Mouse (Mus musculus) limb, embryonic 11.5 days (tissue): ENCODE measurements at regions not wholly inside any gene's neighbourhood (a gene's known extent, or its start where the extent isn't known, plus 50 kb on each side); places are given as distances from the start of the nearest gene placed in this dataset.

ENCODE experiments used
- ATAC-seq: fragments of 200-750 bp; cut with Nextera tagmentation; 2 replicates; pipeline ENCODE4 v1.8.0; 2017; ENCODE audit warnings: low read depth; ENCODE audit not compliant: insufficient number of reproducible peaks, low FRiP score, low TSS enrichment
- DNase-seq: peaks from one replicate; pipeline ENCODE4 v3.0.0-alpha.2; 2015; ENCODE audit warnings: low spot score
- H3K27ac ChIP-seq: fragments of 300-500 bp; sonication (generic); replicated peaks from 2 replicates; pipeline ENCODE4 v1.5.1; 2014; ENCODE audit warnings: low read depth, mild to moderate bottlenecking, low read length
- H3K27me3 ChIP-seq: fragments of 300-500 bp; sonication (generic); 2 replicates; pipeline ENCODE4 v1.6.1; 2014; ENCODE audit warnings: mild to moderate bottlenecking, low read length, mixed read lengths; ENCODE audit not compliant: control insufficient read depth, insufficient read depth
- H3K36me3 ChIP-seq: fragments of 300-500 bp; sonication (generic); 2 replicates; pipeline ENCODE4 v1.6.1; 2014; ENCODE audit warnings: mild to moderate bottlenecking, low read length, moderate library complexity, mixed read lengths; ENCODE audit not compliant: control insufficient read depth, insufficient read depth
- H3K4me1 ChIP-seq: fragments of 300-500 bp; sonication (generic); 2 replicates; pipeline ENCODE4 v1.6.1; 2014; ENCODE audit warnings: low read length, mixed read lengths; ENCODE audit not compliant: control insufficient read depth, insufficient read depth
- H3K4me2 ChIP-seq: fragments of 300-500 bp; sonication (generic); 2 replicates; pipeline ENCODE4 v1.6.1; 2014; ENCODE audit warnings: low read depth, mild to moderate bottlenecking, moderate library complexity; ENCODE audit not compliant: severe bottlenecking
- H3K4me3 ChIP-seq: fragments of 300-500 bp; sonication (generic); 2 replicates; pipeline ENCODE4 v1.5.1; 2014; ENCODE audit warnings: low read depth, low read length
- H3K9ac ChIP-seq: fragments of 300-500 bp; sonication (generic); 2 replicates; pipeline ENCODE4 v1.6.1; 2014; ENCODE audit warnings: mild to moderate bottlenecking, low read length
- H3K9me3 ChIP-seq: fragments of 300-500 bp; sonication (generic); 2 replicates; pipeline ENCODE4 v1.6.1; 2016; ENCODE audit warnings: low read length; ENCODE audit not compliant: control insufficient read depth
- WGBS: fragments of 180-500 bp; shearing (Covaris S2); extraction: QIAGEN DNeasy Blood & Tissue Kit; methylation state at CpG from one replicate; pipeline ENCODE4 v1.1.7; 2014; 5-methylcytosine and 5-hydroxymethylcytosine counted together

DNA sequence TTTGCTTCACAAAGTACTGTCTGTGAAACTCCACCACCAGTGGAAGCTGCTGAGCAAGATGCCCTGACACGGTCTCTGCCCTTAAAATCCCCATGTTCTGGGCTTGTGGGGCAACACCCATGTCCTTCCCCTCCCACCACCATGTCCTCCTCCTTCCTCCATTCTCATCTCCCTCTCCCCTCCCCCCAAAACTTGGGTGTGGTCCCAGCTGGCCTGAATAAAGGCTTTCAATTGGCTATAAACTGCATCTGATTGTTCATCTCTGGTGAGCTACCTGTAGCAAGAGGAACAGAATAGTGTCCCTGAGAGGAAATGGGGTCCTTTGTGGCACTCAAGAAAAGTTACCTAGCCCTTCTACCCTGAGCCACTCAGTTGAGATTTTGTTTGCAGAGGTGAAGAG lies 91.8 kb downstream of the Slc16a9 start:
- Histone ChIP-seq H3K4me3 (no peak overlapping the region), H3K27ac (no peak overlapping the region), H3K9ac (no peak overlapping the region), H3K27me3 (no peaks in the 10 kb centered on the region), H3K4me2 (no peak overlapping the region), H3K36me3 (no peaks in the 10 kb centered on the region), H3K4me1 (no peaks in the 10 kb centered on the region), H3K9me3 (0 out of 2 replicates have a peak, but pooled peaks cover 3% of the 10 kb centered on the region)
- DNase-seq, result no peak
- WGBS, result 72% methylated on average over 1 of the region's 1 CpGs
- no peak for ATAC-seq

DNA sequence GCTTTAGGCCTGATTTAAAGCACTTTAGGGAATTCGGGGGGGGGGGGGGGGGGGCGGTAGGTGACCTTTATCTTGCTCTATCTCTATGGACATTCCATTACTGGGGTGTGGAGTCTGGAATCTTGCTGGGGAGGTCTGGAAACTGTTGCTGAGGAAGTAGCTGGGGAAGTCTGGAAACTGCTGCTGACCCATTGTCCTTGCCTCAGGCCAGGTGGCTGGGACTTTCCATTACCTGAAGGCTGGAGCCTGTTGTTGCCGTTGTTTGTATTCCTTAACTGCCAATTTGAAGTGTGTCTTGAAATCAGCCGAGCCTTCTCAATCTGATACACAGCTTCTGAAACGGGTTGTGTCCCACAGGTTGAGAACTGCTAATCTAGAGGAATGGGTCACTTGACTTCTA lies 80.9 kb upstream of the Fam13c start:
- Histone ChIP-seq H3K4me2 (no peak overlapping the region), H3K36me3 (no peaks in the 10 kb centered on the region), H3K9ac (no peak overlapping the region), H3K9me3 (no peaks in the 10 kb centered on the region), H3K27ac (no peak overlapping the region), H3K4me3 (no peak overlapping the region), H3K27me3 (no peaks in the 10 kb centered on the region), H3K4me1 (no peaks in the 10 kb centered on the region)
- ATAC-seq (no peak), DNase-seq (no peak)
- WGBS, result 73% methylated on average over 5 of the region's 5 CpGs

DNA sequence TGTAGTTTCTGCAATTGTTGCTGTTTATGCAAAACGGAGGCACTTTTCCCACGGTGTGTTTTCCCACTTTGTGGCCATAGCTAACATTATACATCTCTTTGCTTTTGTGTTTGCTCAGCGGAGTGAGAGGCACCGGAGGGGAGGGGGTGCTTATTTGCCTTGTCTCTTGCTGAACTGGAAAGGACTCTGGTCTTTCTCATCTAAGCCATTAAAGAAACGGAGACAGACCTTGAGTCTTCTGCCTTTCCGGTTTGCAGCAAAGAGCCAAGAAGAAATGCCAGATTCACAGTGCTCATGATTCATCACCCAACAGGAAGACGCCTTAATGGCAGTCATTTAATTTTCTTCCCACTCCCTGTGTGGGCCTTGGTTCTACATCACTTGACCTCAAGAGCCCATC lies 80.4 kb upstream of the Fam13c start:
- DNase-seq (no peak), ATAC-seq (no peak)
- 78% methylated on average over 7 of the region's 7 CpGs for WGBS
- Histone ChIP-seq H3K4me3 (no peak overlapping the region), H3K36me3 (no peaks in the 10 kb centered on the region), H3K9me3 (no peaks in the 10 kb centered on the region), H3K4me1 (no peaks in the 10 kb centered on the region), H3K9ac (no peak overlapping the region), H3K4me2 (no peak overlapping the region), H3K27me3 (no peaks in the 10 kb centered on the region), H3K27ac (no peak overlapping the region)

DNA sequence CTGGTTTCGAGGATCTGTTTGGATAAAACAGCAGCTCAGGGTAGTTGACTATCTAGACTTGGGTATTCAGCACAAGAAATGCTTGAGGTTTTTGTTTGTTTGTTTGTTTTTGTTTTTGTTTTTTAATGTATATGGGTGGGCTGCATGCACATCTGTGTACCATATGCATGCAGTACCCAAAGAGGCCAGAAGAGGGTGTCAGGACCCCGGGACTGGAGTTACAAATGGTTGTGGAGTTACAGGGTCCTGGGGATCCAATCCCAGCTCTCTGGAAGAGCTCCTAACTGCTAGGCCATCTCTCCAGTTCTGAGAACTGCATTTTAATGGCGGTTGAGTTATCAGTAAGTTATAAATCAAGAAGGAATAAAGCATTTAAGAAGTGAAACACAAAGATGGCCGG lies 77.2 kb upstream of the Fam13c start:
- Histone ChIP-seq H3K36me3 (no peaks in the 10 kb centered on the region), H3K9me3 (no peaks in the 10 kb centered on the region), H3K4me2 (no peak overlapping the region), H3K4me1 (no peaks in the 10 kb centered on the region), H3K27ac (no peak overlapping the region), H3K9ac (no peak overlapping the region), H3K27me3 (no peaks in the 10 kb centered on the region), H3K4me3 (no peak overlapping the region)
- 77% methylated on average over 4 of the region's 4 CpGs for WGBS
- no peak for ATAC-seq
- peak; percentile 59 for DNase-seq

DNA sequence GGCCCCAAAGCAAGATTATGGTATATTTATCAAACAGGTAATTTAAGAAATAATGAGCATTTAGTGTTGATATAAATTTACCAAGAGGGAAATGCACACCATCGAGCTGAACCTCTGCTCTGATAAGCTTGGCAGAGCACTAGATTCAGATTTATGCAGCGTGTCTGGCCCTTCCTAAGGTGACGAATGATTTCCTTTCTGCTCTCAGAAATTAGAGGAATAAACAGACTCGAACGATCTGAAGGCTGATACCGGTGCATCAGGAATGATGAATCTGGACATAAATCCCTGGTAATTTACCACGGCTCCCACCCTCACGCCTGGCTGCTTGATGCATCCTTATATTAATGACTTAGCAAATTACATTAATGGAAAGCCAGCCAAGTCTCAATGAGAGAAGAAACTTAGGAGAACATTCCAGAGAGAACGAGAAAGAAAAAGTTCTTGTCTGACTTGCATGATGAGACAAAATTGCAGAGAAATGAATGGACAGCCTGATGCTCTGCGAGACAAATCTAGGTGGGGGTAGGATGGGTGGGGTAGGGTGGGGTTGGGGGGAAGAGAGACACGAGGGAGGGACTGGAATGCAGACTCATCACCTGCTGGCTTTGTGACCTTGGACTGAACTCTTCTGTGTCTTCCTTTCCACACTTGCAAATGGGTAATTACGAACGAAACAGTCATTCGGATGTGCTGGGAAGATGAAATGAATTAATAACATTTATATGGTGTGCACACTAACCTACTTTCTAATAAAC lies 75.9 kb upstream of the Fam13c start:
- DNase-seq (no peak), ATAC-seq (no peak)
- no peak overlapping the region for H3K4me3 ChIP-seq
- no peaks in the 10 kb centered on the region for H3K4me1 ChIP-seq
- H3K9me3 ChIP-seq, result no peaks in the 10 kb centered on the region
- H3K27me3 ChIP-seq, result no peaks in the 10 kb centered on the region
- 56% methylated on average over 14 of the region's 14 CpGs for WGBS
- no peaks in the 10 kb centered on the region for H3K36me3 ChIP-seq
- H3K9ac ChIP-seq, result no peak overlapping the region
- no peak overlapping the region for H3K27ac ChIP-seq
- H3K4me2 ChIP-seq, result no peak overlapping the region

DNA sequence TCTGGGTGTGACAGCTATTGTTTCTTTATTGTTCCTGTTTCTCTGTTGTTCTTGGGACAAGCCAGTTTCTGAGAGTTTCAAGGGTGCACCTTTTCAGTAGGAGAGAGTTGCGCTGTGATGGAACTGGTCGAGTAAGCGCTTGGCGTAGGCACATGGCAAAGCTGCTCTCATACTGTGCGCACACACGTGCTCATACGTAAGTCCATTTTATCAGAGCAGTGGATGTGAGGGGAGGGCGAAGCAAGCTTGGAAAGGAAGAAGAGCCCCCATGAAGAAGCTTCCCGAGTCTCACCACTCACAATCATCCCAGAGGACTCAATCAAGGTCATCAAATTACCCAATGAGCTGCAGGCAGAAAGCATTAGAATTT lies 75.3 kb upstream of the Fam13c start:
- Histone ChIP-seq H3K27ac (no peak overlapping the region), H3K36me3 (no peaks in the 10 kb centered on the region), H3K4me1 (no peaks in the 10 kb centered on the region), H3K9me3 (no peaks in the 10 kb centered on the region), H3K9ac (no peak overlapping the region), H3K27me3 (no peaks in the 10 kb centered on the region), H3K4me3 (no peak overlapping the region), H3K4me2 (no peak overlapping the region)
- 97% methylated on average over 9 of the region's 9 CpGs for WGBS
- DNase-seq (no peak), ATAC-seq (no peak)

DNA sequence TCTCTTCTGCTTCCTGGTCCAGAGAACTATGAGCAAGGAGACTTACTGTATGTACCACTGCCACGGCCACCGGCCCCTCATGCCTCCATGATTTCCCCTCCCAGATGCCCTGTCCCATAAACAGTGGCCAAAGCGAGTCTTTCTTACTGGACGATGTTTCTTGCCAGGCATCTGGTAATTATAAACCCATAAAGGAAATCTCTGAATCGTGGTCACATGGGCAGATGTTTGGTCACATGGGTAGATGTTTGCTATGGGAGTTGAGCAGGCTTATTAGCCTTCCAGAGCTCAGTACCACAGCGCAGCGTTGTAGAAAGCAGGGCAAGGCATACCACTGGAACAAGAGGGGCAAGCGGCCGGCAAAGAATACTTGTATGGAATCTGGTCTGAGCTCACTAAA lies 74.8 kb upstream of the Fam13c start:
- no peak overlapping the region for H3K4me3 ChIP-seq
- no peak overlapping the region for H3K27ac ChIP-seq
- no peaks in the 10 kb centered on the region for H3K36me3 ChIP-seq
- DNase-seq (no peak), ATAC-seq (no peak)
- 85% methylated on average over 9 of the region's 9 CpGs for whole genome bisulfite sequencing
- no peaks in the 10 kb centered on the region for H3K27me3 ChIP-seq
- no peaks in the 10 kb centered on the region for H3K9me3 ChIP-seq
- H3K4me2 ChIP-seq, result no peak overlapping the region
- H3K9ac ChIP-seq, result no peak overlapping the region
- H3K4me1 ChIP-seq, result no peaks in the 10 kb centered on the region

DNA sequence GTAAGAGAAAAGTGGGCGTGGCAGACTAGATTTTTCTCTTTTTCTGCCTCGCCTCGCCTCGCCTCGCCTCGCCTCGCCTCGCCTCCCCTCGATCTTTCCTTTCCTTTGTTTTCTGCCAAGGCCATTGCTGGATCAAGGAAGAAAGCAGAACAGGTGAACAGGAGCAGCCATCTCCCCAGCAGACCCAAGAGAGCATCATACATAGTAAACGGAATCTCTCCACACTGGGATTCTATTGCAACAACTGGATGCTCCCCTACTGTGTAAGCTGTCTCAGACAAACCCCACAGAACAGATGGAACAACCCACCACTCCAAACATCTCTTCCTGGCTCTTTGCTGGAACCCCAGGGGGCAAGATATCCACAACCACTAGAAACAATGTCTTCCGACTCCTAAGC lies 72.4 kb upstream of the Fam13c start:
- H3K4me2 ChIP-seq, result no peak overlapping the region
- H3K27ac ChIP-seq, result no peak overlapping the region
- no peak for DNase-seq
- WGBS, result 89% methylated on average over 11 of the region's 11 CpGs
- H3K27me3 ChIP-seq, result no peaks in the 10 kb centered on the region
- no peaks in the 10 kb centered on the region for H3K4me1 ChIP-seq
- H3K9ac ChIP-seq, result no peak overlapping the region
- no peak for ATAC-seq
- no peak overlapping the region for H3K4me3 ChIP-seq
- H3K36me3 ChIP-seq, result no peaks in the 10 kb centered on the region
- no peaks in the 10 kb centered on the region for H3K9me3 ChIP-seq

DNA sequence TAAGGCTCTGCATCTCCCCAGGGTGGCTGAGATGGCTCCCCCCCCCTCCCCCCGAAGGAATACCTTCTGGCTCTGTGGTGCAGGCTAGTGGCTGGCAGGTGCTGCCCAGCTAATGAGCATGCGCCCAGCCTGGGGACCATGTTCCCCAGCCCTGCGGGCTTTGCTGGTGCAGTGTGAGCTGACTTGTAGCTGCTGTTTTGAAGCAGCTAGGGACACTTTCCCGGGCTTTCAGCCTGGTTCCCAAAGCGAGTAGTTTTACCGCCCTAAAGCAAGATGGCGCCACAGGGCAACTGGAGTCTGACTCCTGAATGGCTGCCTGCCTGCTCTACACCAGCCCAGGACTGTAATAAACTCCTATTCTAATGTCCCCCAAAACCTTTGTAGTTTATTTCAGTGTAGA lies 71.6 kb upstream of the Fam13c start:
- Histone ChIP-seq H3K27me3 (no peaks in the 10 kb centered on the region), H3K36me3 (no peaks in the 10 kb centered on the region), H3K4me2 (no peak overlapping the region), H3K27ac (no peak overlapping the region), H3K4me3 (no peak overlapping the region), H3K9ac (no peak overlapping the region), H3K4me1 (no peaks in the 10 kb centered on the region), H3K9me3 (no peaks in the 10 kb centered on the region)
- ATAC-seq, result 0 out of 2 replicates have a peak, but pooled peaks have one; percentile 26
- 28% methylated on average over 7 of the region's 7 CpGs for WGBS
- peak; percentile 66 for DNase-seq
